In genomic region chr6:145182044-145182443, GRCm38 (mm10) we compare ENCODE assay signal across 9 mouse cellular contexts. TPM values are rescaled to one million over a fixed set of nuclear protein-coding genes. Genes with fewer than 3 reads are reported as not detected.
DNase-seq lines count a peak whose midpoint lies in the region; ATAC-seq and TF ChIP-seq lines count a peak whose summit lies in the region.
"Had no signal": no experiment of that assay in that cellular context is flagged by ENCODE, and none has a peak within 500 bp of the region (broad histone marks: within the 10 kb centered on the region; RNA-seq: fewer than 3 reads in every experiment).

No protein-coding gene starts in this region.

- H3K9me3 ChIP-seq in kidney, postnatal 0 days (replicated peaks; ENCODE audit: low read length): no peaks in the 10 kb centered on the region
- no peaks in the 10 kb centered on the region for H3K9me3 ChIP-seq in heart, postnatal 0 days (replicated peaks; ENCODE audit: control insufficient read depth, low read length)
- H3K9me3 ChIP-seq in intestine, embryonic 15.5 days: no peaks in the 10 kb centered on the region
- H3K9me3 ChIP-seq: limb, embryonic 13.5 days had no signal

- no peaks in the 10 kb centered on the region for H3K27me3 ChIP-seq in kidney, postnatal 0 days (ENCODE audit: insufficient read depth, low read length)
- no peaks in the 10 kb centered on the region for H3K27me3 ChIP-seq in heart, postnatal 0 days (ENCODE audit: control insufficient read depth, insufficient read depth, low read length)
- no peaks in the 10 kb centered on the region for H3K27me3 ChIP-seq in intestine, embryonic 15.5 days (replicated peaks)

- ATAC-seq in kidney, postnatal 0 days (replicated peaks; ENCODE audit: low FRiP score, low read depth): no peak
- peak; percentile 82 for ATAC-seq in heart, postnatal 0 days (ENCODE audit: insufficient read depth, low read depth)
- no peak for ATAC-seq in intestine, embryonic 15.5 days

- DNase-seq in kidney, postnatal 0 days (ENCODE audit: low spot score): peak; percentile 48
- DNase-seq in kidney, adult 11 months: no peak
- peak; percentile 12 for DNase-seq in brain, embryonic 14.5 days (ENCODE audit: low read depth)
- DNase-seq in heart, postnatal 0 days (ENCODE audit: low spot score): peak; percentile 91
- DNase-seq in ovary, postnatal 36 days (ENCODE audit: low spot score): peak; percentile 51
- no peak for DNase-seq in liver
- no peak for DNase-seq in layer of hippocampus, adult 2 months (ENCODE audit: low spot score in 2 of 2)

- TF ChIP-seq POLR2A in brain, embryonic 14.5 days (IDR thresholded peaks at IDR 0.05; ENCODE audit: borderline replicate concordance, extremely low read depth, insufficient read depth, insufficient read length, poor library complexity, severe bottlenecking): no peak

- H3K9ac ChIP-seq in kidney, postnatal 0 days (ENCODE audit: low read depth, low read length): no peak overlapping the region
- peak overlapping the region; percentile 28 for H3K9ac ChIP-seq in heart, postnatal 0 days (replicated peaks; ENCODE audit: low read depth, low read length)
- no peak overlapping the region for H3K9ac ChIP-seq in intestine, embryonic 15.5 days
- H3K9ac ChIP-seq: limb, embryonic 13.5 days had no signal

- TF ChIP-seq EP300 in heart, postnatal 0 days (IDR thresholded peaks at IDR 0.05; ENCODE audit: low read depth): no peak

- TF ChIP-seq CTCF in kidney, postnatal 0 days (IDR thresholded peaks at IDR 0.05; ENCODE audit: low read depth): no peak
- TF ChIP-seq CTCF in brain, embryonic 14.5 days (IDR thresholded peaks at IDR 0.05; ENCODE audit: borderline replicate concordance, extremely low read depth, insufficient read depth, insufficient read length): no peak
- TF ChIP-seq CTCF in heart, postnatal 0 days (IDR thresholded peaks at IDR 0.05; ENCODE audit: low read depth): no peak
- no peak for TF ChIP-seq CTCF in layer of hippocampus, adult 2 months (conservative IDR thresholded peaks at IDR 0.05)

- H3K36me3 ChIP-seq in kidney, postnatal 0 days (ENCODE audit: insufficient read depth, low read length): no peaks in the 10 kb centered on the region
- H3K36me3 ChIP-seq in heart, postnatal 0 days (replicated peaks; ENCODE audit: control insufficient read depth, insufficient read depth, low read length): no peaks in the 10 kb centered on the region
- H3K36me3 ChIP-seq in intestine, embryonic 15.5 days: no peaks in the 10 kb centered on the region
- H3K36me3 ChIP-seq: limb, embryonic 13.5 days had no signal

- H3K4me3 ChIP-seq in kidney, postnatal 0 days (replicated peaks; ENCODE audit: low read depth, low read length): no peak overlapping the region
- peak overlapping the region; percentile 41 for H3K4me3 ChIP-seq in heart, postnatal 0 days (ENCODE audit: low read depth, low read length)
- no peak overlapping the region for H3K4me3 ChIP-seq in intestine, embryonic 15.5 days (replicated peaks)
- H3K4me3 ChIP-seq in layer of hippocampus, adult 2 months: no peak overlapping the region
- H3K4me3 ChIP-seq: limb, embryonic 13.5 days had no signal

- no peak overlapping the region for H3K4me2 ChIP-seq in kidney, postnatal 0 days (ENCODE audit: low read length)
- peak overlapping the region; percentile 49 for H3K4me2 ChIP-seq in heart, postnatal 0 days (ENCODE audit: low read depth, low read length)
- H3K4me2 ChIP-seq in intestine, embryonic 15.5 days (replicated peaks): no peak overlapping the region
- H3K4me2 ChIP-seq: limb, embryonic 13.5 days had no signal

- no peak overlapping the region for H3K27ac ChIP-seq in kidney, postnatal 0 days
- H3K27ac ChIP-seq in heart, postnatal 0 days (ENCODE audit: low read depth): peak overlapping the region; percentile 71
- no peak overlapping the region for H3K27ac ChIP-seq in intestine, embryonic 15.5 days
- no peak overlapping the region for H3K27ac ChIP-seq in layer of hippocampus, adult 2 months
- H3K27ac ChIP-seq: limb, embryonic 13.5 days had no signal

- WGBS in kidney, postnatal 0 days: 56% methylated on average over 8 of the region's 8 CpGs
- WGBS in heart, postnatal 0 days: 12% methylated on average over 8 of the region's 8 CpGs
- 66% methylated on average over 8 of the region's 8 CpGs for WGBS in intestine, embryonic 15.5 days

- H3K4me1 ChIP-seq in kidney, postnatal 0 days (replicated peaks; ENCODE audit: insufficient read depth, low read length): no peaks in the 10 kb centered on the region
- peaks cover 10% of the 10 kb centered on the region; the same call in 1 of the 2 replicates for H3K4me1 ChIP-seq in heart, postnatal 0 days (ENCODE audit: control insufficient read depth, insufficient read depth)
- no peaks in the 10 kb centered on the region for H3K4me1 ChIP-seq in intestine, embryonic 15.5 days (replicated peaks)

RNA-seq across cellular contexts. Expression of gene Casc1, which starts 28.8 kb away (rescaled TPM):
- polyA plus RNA-seq in kidney, postnatal 0 days (2015; fragmentation: Nextera tagmentation; extraction: Ambion mirVana): 0.46 TPM in 2 replicates
- 1.5 and 1.8 TPM in 2 replicates for polyA plus RNA-seq in brain, embryonic 14.5 days (2012; rRNA removed)
- total RNA-seq in heart, postnatal 0 days (2014; rRNA removed; ENCODE audit: low replicate concordance): 0.08 and 2.2 TPM in 2 replicates
- 0.42 and 0.51 TPM in 2 replicates for polyA plus RNA-seq in heart, postnatal 0 days (2015; fragmentation: Nextera tagmentation; extraction: Ambion mirVana)
- 0.14 and 0.20 TPM in 2 replicates for polyA plus RNA-seq in intestine, embryonic 15.5 days (2015; fragmentation: Nextera tagmentation; extraction: Ambion mirVana)
- 1 to 10 TPM; 1.4 to 1.9 TPM for total RNA-seq in layer of hippocampus, adult 2 months (2021)

RNA-seq across cellular contexts. Expression of gene Etfrf1, which starts 28.9 kb away (rescaled TPM):
- 58.2 and 59.7 TPM in 2 replicates for polyA plus RNA-seq in kidney, postnatal 0 days (2015; fragmentation: Nextera tagmentation; extraction: Ambion mirVana)
- 15.4 and 16.0 TPM in 2 replicates for polyA plus RNA-seq in brain, embryonic 14.5 days (2012; rRNA removed)
- total RNA-seq in heart, postnatal 0 days (2014; rRNA removed; ENCODE audit: low replicate concordance): 27.6 and 31.8 TPM in 2 replicates
- polyA plus RNA-seq in heart, postnatal 0 days (2015; fragmentation: Nextera tagmentation; extraction: Ambion mirVana): 86.9 and 99.7 TPM in 2 replicates
- polyA plus RNA-seq in intestine, embryonic 15.5 days (2015; fragmentation: Nextera tagmentation; extraction: Ambion mirVana): 42.8 and 43.1 TPM in 2 replicates
- 10 to 100 TPM; 21.9 to 28.1 TPM for total RNA-seq in layer of hippocampus, adult 2 months (2021)

Comparison
In these comparisons a context has a peak if more than half of its experiments do, and no peak if none do; other contexts are left out.
1. DNase-seq: peak in kidney, postnatal 0 days (single experiment), brain, embryonic 14.5 days (single experiment), heart, postnatal 0 days (single experiment) and ovary, postnatal 36 days (single experiment); none in kidney, adult 11 months (single experiment), liver (single experiment) and layer of hippocampus, adult 2 months (0 of 2).